Mouse (Mus musculus) left cerebral cortex, postnatal 4 days (tissue): ENCODE data around the gene Peli1. TPM values are rescaled to one million over a fixed set of nuclear protein-coding genes. Genes with fewer than 3 reads are reported as not detected.
A peak's percentile ranks its signal among the peaks of the same experiment; 100 is the strongest.

Experiments used
- DNase-seq: peaks from one replicate; pipeline ENCODE4 v3.0.0-alpha.2; 2022
- intact Hi-C: fragments of 180-260 bp; cut with DNase I; formaldehyde crosslinking; loops from one replicate; pipeline ENCODE4 v1.15.1; 2025
- total RNA-seq, 2 experiments: library from RNA; stranded (reverse); gene quantifications; 2 replicates each; pipeline ENCODE4 v1.2.3; 2021

Peli1 gene
- total RNA-seq, 2 experiments from 2014 or later: 69.3 to 72.1 TPM

GRCm38 (mm10) chr11:21091428-21092405 lies 626 bp downstream of the Peli1 start:
- intact Hi-C loops: loop anchor here (5.0 to 10.0 kb wide), 2 partner anchors 54 to 177 kb away; no protein-coding TSS in a partner anchor
- peak; percentile 64 for DNase-seq

DNA sequence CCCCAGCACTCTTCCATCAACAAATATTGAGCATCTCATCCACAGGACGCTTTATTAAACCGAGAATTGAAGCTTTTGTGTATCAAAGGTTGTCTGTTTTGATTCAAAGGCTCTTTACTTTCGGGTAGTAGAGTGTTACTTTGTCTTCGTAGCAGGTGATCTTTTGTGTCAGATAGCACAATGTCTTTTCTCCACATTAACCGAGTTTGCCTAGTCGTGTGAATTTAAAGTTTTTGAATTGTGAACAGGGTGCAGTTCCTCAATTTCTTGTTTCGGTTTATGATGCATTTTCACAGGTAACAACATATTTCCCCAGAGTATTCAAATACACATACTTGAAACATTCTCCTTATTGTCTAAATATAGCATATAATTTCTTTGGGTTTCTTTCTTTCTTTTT lies 1.5 kb downstream of the Peli1 start:
- intact Hi-C loops: loop anchor here (5.0 to 10.0 kb wide), 2 partner anchors 55 to 178 kb away; no protein-coding TSS in a partner anchor
- no peak for DNase-seq

DNA sequence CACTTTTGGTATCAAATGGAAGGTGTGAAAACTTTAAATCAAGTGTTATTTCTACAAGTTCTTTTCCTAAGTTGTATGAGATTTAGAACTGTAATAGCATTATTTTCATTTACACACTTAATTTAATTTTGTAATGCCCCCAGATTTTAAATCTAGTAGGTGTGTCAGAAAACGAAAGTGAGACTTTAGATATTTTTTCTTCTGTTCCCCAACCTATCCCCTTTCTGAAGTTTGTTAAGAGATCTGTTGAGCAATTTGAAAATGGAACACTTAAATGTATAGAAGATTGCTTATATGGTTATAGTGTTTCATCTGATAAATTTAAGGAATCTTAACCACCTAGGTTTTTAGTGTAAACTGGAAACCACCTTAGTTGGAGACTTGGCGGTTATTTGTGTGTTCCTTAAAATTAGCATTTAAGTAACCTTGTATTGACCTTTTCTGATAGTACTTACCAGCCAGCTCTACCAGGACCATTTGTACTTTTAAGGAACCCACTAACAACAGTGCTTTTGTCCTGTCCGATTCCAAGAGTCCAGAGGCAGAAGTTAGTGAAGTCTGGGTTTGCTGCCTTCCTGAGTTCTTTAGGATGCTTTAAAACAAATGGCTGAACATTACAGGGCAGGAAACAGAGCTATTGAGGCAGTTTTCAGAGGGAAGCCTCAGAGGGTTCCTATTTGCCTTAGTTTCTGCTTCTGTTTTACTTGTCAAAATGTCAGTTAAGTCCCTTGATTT lies 2.2 kb downstream of the Peli1 start:
- no peak for DNase-seq
- intact Hi-C loops: loop anchor here (5.0 to 10.0 kb wide), 2 partner anchors 56 to 178 kb away; no protein-coding TSS in a partner anchor

DNA sequence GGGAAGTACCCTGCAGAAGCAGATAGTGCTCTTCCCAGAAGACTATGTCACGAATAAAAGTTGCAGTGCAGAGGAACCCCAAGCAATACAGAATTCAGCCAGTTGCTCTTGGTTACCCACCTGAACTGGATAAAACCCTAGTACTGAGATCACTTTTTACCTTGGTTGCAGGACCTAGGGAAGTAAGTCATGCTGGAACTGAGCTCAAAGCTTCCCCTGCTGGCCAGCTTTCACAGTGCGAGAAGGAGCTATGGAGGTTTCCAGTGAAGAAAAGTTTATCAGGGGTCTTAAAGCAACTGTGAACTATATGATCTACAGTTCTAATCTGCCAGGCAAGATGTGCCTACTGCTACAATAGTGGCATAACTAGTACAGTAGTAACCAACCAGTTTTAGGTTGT lies 5.5 kb downstream of the Peli1 start:
- DNase-seq: no peak
- intact Hi-C loops: loop anchor here (10.0 kb wide), 1 partner anchor 182 kb away; no protein-coding TSS in a partner anchor

- DNase-seq: no peak
- intact Hi-C loops: loop anchor here (10.0 kb wide), 1 partner anchor 184 kb away; no protein-coding TSS in a partner anchor
Measured at GRCm38 (mm10) chr11:21098457-21098856, 7.4 kb downstream of the Peli1 start.

DNA sequence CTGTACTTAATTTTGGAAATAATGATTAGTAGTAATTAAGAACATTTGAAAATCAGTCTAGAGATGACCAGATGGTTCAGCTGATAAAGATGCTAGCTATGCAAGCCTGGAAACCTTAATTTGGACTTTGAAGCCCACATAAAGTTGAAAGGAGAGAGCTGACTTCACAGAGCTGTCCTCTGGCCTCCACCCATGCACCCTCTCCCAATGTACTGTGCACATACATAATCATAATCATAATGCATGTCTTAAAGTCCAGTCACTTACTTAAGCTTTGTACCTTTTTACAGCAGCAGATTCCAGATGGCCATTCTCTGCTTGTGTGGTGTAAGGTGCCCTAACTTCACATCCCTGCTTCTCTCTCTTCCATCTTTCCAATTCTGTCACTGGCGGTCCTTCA lies 9.6 kb downstream of the Peli1 start:
- DNase-seq: no peak
- intact Hi-C loops: no loop called here

DNA sequence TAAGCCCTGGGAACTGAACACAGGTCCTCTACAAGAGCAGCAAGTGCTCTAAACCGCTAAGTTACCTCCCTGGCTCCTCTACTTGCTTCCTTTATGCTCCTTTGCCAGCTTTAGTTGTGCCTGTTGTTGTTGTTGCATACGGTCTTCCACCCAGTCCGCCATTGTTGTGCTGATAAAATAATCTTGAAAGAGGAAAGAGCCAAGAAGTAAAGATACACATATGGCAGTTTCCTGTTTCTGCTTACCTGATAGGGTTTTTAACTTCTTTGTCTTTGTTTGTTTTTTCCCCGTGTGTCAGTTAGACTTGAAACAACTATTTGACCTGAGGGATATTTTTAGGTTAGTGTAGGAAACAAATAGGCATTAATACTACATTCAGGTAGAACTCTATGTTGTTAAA lies 10.2 kb downstream of the Peli1 start:
- no peak for DNase-seq
- intact Hi-C loops: no loop called here

DNA sequence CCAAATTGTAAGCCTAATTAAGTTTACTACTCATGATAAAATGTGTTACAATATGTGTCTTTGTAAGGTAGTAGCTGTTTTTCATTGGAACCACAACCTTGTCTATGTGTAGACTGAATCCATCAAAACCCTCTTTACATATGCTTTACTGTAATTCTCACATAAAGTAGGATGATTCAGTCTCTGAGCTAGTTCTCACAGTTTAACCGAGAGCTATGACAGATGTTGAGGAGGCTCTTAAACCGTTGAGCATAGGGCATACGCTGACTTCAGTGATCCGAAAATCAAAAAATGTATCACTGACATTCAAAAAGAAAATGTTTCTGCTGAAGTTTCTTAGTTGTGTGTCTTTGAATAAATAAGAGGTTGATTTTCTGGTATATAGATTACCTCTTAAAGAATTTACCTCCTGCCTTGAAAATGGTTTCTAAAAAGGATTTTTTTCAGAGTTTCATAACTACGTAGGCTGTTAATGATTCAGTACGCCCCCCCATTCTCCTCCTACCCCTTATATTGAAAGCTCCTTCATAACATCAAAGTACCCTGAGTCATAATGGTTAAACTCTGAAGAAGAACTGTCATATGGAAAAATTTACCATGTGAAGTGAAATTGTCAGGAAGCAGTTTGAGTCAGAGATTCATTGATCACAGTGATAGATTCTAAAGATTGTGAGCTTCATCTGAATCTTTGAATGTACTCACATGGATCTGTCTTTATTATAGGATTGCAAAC lies 11.3 kb downstream of the Peli1 start:
- DNase-seq: no peak

DNA sequence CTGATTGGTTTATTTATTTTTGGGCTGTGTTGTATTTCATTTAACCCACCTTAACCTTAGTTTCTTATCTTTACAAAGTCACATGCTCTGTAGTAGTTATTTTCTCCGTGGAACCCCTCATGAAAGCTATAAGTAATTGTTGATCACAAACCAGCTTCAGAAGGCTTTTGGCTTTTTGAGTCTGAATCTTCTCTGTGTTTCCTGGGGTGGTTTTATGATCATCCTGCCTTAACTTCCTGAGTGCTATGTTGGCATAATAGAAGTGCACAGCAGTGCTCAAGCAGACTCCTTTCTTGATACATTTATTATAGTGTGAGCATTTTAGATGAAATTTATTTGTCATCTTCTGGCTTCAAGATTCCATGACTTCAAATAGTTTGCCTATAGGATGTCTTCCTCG lies 12.1 kb downstream of the Peli1 start:
- no peak for DNase-seq
- intact Hi-C loops: no loop called here

More for the DNA sequence above, 11.3 kb downstream of the Peli1 start:
- intact Hi-C loops: no loop called here

- DNase-seq: no peak
- intact Hi-C loops: no loop called here
Measured at GRCm38 (mm10) chr11:21105393-21105792, 14.3 kb downstream of the Peli1 start.

DNA sequence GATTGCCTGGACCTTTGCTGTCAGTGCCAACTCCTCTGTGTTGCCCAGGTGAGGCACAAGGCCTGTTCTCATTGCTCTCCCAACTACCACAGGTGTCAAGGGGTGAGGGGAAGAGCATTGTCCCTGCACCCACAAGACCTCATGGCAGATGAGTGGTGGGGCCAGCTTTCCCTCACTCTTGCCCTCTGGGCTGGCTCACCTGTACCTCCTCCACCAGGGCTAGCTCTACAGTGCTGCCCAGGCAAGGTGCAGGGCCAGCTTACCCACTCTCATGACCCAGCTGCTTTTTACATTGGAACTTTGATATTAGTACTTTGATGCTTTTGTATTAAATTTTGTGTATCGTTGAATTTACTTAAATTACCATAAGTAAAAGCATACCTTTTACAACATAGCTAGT lies 16.0 kb downstream of the Peli1 start:
- intact Hi-C loops: no loop called here
- no peak for DNase-seq

- intact Hi-C loops: no loop called here
- DNase-seq: no peak
Measured at GRCm38 (mm10) chr11:21109279-21109678, 18.2 kb downstream of the Peli1 start.

- intact Hi-C loops: no loop called here
- DNase-seq: no peak
Measured at GRCm38 (mm10) chr11:21114516-21114915, 23.4 kb downstream of the Peli1 start.

DNA sequence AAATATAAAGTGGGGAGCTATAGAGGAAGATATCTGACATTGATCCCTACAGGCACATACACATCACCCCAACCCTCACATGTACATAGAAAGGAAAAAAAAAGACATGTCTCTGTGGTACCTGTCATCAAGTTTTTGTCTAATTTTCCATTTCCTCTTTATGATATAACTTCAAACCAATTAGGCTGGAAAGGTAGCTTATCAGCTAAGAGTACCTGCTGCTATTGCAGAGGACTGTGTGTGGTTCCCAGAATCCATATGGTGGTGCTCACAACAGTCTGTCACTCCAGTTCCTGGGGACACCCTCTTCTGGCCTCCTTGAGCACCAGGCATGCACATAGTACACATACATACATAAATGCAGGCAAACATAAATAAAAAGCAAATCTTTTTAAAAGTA lies 24.7 kb downstream of the Peli1 start:
- no peak for DNase-seq
- intact Hi-C loops: no loop called here

DNA sequence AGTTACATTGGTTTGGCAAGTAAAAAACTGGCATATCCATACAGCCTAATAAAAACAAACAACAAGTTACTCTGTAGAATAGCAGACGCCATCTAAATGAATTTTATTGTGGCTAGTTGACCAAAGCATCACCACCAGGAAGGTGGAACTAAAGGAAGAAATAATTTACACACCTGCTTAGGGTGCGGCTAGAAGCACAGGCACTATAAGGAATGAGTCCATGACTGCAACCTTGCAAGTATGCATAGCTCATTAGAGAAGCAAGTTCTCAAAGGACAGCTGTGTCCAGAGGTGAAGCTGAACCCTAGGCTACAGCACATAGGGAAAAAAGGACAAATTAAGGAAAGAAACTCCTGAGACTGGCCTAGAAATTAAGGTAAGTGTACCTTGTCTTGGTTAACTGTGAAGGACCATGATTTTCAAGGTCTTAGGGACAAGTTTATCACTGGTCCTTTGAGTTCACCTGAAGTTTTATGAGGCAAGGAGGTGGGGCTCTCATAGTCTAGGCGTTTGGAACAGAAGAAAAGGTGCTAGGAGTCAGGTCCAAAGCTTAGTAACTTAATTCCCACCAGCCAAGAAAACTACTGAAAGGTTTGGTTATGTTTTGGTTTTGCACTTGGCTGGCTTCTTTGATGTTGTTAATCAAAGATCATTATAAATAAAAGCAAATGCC lies 25.7 kb downstream of the Peli1 start:
- intact Hi-C loops: no loop called here
- DNase-seq: no peak

DNA sequence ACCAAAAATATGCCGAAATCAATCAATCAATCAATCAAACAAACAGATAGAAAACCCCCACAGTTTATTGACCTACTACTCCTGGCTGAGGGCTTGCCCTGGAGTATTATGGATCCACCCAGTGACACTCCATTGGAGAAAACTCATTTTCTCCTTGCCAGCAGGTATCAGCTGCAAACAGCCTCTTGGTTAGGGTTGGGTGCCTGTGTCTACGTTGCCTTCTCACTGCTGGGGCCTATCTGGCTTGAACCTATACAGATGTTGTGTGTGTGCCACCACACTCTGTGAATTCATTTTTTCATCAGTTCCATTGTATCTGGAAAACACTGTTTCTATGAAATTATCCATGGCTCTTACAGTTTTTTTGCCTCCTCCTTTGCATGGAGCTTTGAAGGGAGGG lies 30.6 kb downstream of the Peli1 start:
- no peak for DNase-seq
- intact Hi-C loops: no loop called here

DNA sequence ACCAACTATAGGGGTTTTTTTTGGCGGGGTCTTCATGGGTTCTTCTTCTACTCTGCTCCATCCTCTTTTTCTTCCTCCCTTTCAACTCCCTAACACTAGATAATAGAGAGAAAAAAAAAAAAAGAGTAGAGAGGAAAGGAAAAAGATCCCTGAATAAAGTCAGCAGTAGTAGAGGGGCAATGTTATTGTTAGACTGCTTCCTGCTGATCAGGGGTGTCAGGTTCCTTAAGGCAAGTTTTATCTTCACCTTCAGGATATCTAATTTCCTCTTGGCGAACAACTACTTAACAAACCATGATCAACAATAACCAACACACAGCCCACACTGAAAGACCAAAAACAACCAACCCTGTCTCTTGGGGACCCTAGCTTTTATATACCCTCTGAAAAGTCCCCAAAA lies 31.3 kb downstream of the Peli1 start:
- no peak for DNase-seq
- intact Hi-C loops: no loop called here

DNA sequence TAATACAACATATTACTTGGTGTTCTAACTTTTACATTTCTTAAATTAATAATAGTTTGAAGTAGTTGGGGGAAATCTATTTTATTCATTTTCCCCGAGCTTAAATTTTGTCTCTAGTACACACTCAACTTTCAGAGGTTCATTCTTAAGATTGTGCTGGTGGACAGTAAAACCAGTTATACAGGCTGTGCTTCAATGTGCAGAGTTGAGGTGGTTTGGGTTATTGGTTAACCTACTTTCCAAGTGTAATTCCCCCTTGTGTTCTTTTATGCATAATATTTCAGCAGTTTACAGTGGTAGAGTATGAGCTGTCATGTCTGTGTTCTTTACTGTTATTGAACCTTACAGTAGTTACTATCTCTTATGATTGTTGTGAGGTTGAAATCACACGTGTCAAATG lies 40.6 kb downstream of the Peli1 start:
- intact Hi-C loops: no loop called here
- DNase-seq: no peak

GRCm38 (mm10) chr11:21134875-21135451 lies 43.9 kb downstream of the Peli1 start:
- intact Hi-C loops: no loop called here
- DNase-seq: no peak

- intact Hi-C loops: no loop called here
- DNase-seq: no peak
Measured at GRCm38 (mm10) chr11:21139453-21139852, 48.4 kb downstream of the Peli1 start.
